Mouse (Mus musculus): ENCODE results near the gene Gm3667.
"Not testable (repeated sequence)": the region's sequence is repeated elsewhere in the genome, so short reads cannot be mapped to it uniquely, and the experiment has no call there.

The Gm3667 gene

DNA sequence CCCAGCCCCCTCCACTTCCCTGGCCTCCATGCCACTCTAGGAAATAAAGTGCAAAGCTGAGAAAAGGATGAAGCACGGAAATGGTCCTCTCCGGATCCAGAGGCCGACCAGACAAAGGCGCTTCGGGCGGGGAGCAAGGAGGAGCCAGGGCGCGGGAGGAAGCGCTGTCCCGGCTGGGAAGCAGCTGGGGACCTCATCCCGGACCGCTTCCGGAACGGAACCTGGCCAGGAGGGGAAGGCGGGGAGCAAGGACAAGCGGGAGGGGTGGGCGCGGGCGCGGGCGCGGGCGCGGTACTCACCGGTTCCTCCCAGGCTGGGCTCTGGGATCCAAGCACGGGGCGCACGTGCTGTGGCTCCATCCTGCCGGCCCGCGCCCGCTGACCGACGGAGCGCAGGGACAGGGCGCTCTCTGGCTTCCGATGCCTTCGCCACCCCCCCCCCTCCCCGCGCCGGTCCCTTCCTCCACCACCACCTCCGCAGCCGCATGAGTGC lies at the start of gene Gm3667:
Gene Gm3667 (minus strand): TSS at position 442 of the 492 bp plus-strand sequence.
- not testable (repeated sequence) for DNase-seq (ENCODE audit: low read depth, low spot score)

DNA sequence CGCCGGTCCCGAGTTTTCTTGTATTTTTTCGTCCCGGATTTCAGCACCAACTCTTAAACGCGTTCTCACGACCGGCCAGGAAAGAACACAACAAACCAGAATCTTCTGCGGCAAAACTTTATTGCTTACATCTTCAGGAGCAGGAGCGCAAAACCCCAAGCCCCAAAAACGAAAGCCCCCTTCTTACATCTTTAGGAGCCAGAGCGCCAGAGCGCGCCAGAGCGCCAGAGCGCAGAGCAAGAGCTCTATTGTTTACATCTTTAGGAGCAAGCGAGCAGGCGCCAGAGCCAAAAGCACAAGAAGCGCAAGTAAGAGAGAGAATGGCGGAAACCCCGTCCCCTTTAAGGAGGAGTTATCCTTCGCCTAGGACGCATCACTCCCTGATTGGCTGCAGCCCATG lies 10.1 kb upstream of the Gm3667 start:
- DNase-seq (ENCODE audit: low read depth, low spot score): not testable (repeated sequence)

DNA sequence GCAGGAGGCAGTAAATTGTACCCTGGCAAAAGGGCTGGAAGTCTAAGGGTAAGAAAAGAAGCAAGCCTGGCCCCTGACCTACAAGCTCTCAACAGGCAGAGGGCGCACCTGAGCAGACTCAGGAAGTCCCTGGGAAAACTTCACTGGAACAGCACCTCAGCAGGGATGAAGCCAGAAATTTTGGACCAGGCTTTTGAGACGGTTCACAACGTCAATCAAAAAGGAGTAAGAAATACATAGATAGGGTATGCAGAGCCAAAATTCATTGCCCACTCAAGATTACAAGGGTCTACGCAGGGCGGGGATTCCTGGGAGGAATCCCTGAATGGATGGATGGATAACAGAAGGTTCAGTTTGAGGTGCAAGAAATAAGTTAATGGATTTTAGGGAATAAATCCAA lies 951 bp downstream of the Gm3667 start:
- DNase-seq (ENCODE audit: low read depth, low spot score): not testable (repeated sequence)

DNA sequence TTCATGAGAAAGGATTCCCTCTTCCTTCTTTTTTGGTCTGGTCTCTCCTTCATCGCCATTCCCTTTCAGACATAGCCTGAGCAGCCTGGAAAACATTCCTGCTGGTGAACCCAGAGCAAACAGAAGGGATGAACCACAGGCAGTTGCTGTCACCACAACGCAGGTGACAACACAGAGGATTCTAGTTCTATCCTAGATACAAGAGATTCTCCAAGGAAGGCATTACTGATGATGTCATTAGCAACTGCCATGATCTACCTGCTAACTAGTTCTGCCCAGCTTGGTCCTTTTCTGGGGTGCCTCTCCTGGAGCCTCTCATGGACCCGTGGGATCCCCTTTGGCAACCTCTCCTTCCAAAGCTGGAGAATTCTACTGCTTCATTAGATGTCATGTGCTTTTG lies 49.6 kb downstream of the Gm3667 start, which contains the start of gene Gm3642:
Gene Gm3642 (minus strand): TSS at position 101 of the 400 bp plus-strand sequence.
- not testable (repeated sequence) for DNase-seq (ENCODE audit: low read depth, low spot score)

DNA sequence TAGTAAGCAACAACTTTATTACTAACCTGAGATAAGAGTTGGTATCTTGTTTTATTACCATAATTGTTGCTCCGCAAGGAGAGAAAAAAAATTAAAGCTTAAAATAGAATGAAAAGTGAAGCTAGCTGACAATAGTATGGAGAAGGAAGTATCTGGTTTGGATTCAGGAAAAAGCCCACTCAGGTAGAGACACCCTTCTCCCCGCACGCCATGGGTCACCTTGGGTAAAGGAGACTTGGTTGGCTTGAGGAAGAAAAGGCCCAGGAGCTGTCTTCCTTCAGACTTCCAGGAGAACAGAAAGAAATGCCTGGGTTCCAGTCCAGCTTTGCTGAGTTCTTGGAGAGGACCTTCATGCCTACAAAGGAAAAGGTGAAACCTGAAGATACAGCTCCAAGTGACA lies 66.5 kb downstream of the Gm3667 start:
- not testable (repeated sequence) for DNase-seq (ENCODE audit: low read depth, low spot score)

Data from A20 (cell line).